Mouse (Mus musculus): ENCODE data around the gene Hist2h3c2. TPM values are rescaled to one million over a fixed set of nuclear protein-coding genes. Genes with fewer than 3 reads are reported as not detected.
"Not testable (repeated sequence)": the region's sequence is repeated elsewhere in the genome, so short reads cannot be mapped to it uniquely, and the experiment has no call there.

Gene Hist2h3c2
- 0.71 and 1.1 TPM in 2 replicates for polyA plus RNA-seq (2014; fragmentation: Nextera tagmentation; extraction: Ambion mirVana)

GRCm38 (mm10) chr3:96238954-96239793 lies at the start of gene Hist2h3c2:
TSS of gene Hist2h3c2 (minus strand) at chr3:96239127.
- ATAC-seq (ENCODE audit: low read depth): peak; percentile 86
- WGBS: under 1% methylated on average over 10 of the region's 68 CpGs
- H3K27ac ChIP-seq (ENCODE audit: low read depth, low read length); H3K9ac ChIP-seq (replicated peaks; ENCODE audit: low read depth, low read length); H3K4me1 ChIP-seq (ENCODE audit: control insufficient read depth, insufficient read depth, low read length); H3K36me3 ChIP-seq (ENCODE audit: control insufficient read depth, insufficient read depth, low read length); H3K27me3 ChIP-seq (ENCODE audit: control insufficient read depth, insufficient read depth, low read length); H3K9me3 ChIP-seq (ENCODE audit: control insufficient read depth, low read length): not testable (repeated sequence)
- peak within 1 kb of the TSS; percentile 31 for H3K4me2 ChIP-seq (ENCODE audit: low read depth, low read length)
- H3K4me3 ChIP-seq (ENCODE audit: low read depth, low read length): peak within 1 kb of the TSS; percentile 20; the same call in 1 of the 2 replicates

DNA sequence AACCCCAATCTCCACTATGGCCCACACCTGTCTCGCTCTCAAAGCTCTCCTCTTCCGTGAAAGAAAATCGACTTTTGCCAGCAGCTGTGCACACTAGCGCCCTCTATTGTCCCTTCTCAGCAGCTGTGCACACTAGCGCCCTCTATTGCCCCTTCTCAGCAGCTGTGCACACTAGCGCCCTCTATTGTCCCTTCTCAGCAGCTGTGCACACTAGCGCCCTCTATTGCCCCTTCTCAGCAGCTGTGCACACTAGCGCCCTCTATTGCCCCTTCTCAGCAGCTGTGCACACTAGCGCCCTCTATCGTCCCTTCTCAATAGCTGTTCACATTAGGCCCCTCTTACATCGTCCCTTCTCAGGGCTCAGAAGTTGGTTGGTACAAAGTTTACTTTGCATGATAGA lies 48.4 kb upstream of the Hist2h3c2 start:
- not testable (repeated sequence) for ATAC-seq (ENCODE audit: low read depth); H3K4me2 ChIP-seq (ENCODE audit: low read depth, low read length); H3K36me3 ChIP-seq (ENCODE audit: control insufficient read depth, insufficient read depth, low read length); H3K9ac ChIP-seq (replicated peaks; ENCODE audit: low read depth, low read length); H3K27me3 ChIP-seq (ENCODE audit: control insufficient read depth, insufficient read depth, low read length); H3K4me1 ChIP-seq (ENCODE audit: control insufficient read depth, insufficient read depth, low read length); H3K9me3 ChIP-seq (ENCODE audit: control insufficient read depth, low read length); H3K4me3 ChIP-seq (ENCODE audit: low read depth, low read length); H3K27ac ChIP-seq (ENCODE audit: low read depth, low read length)
- WGBS: 93% methylated on average over 11 of the region's 11 CpGs

GRCm38 (mm10) chr3:96284457-96284856 lies 45.5 kb upstream of the Hist2h3c2 start:
- H3K4me2 ChIP-seq (ENCODE audit: low read depth, low read length): no peak overlapping the region

DNA sequence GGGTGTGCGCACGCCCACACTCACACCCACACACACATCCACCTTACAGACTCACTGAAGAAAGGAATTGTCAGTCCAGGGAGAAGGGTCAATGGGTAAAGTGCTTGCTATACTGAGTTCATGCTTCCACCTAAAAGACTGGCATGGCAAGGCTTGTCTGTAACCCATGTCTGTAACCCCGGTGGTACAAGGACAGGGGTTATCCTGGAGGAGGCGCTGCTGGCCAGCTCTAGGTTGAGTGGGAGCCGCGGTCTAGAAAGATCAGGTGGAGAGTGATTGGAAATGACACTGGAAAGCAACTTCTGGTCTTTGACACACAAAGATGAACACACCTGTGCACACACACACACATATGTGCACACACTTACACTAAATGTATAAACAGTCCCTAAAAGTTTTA lies 41.7 kb upstream of the Hist2h3c2 start:
- Histone ChIP-seq H3K36me3 (ENCODE audit: control insufficient read depth, insufficient read depth, low read length) (no peaks in the 10 kb centered on the region), H3K4me2 (ENCODE audit: low read depth, low read length) (no peak overlapping the region), H3K27ac (ENCODE audit: low read depth, low read length) (no peak overlapping the region), H3K4me3 (ENCODE audit: low read depth, low read length) (no peak overlapping the region), H3K9ac (replicated peaks; ENCODE audit: low read depth, low read length) (no peak overlapping the region), H3K4me1 (ENCODE audit: control insufficient read depth, insufficient read depth, low read length) (no peaks in the 10 kb centered on the region), H3K9me3 (ENCODE audit: control insufficient read depth, low read length) (no peaks in the 10 kb centered on the region), H3K27me3 (ENCODE audit: control insufficient read depth, insufficient read depth, low read length) (no peaks in the 10 kb centered on the region)
- ATAC-seq (ENCODE audit: low read depth): no peak
- whole genome bisulfite sequencing: 50% methylated on average over 6 of the region's 6 CpGs

More at GRCm38 (mm10) chr3:96284457-96284856, 45.5 kb upstream of the Hist2h3c2 start:
- ATAC-seq (ENCODE audit: low read depth): no peak
- Histone ChIP-seq H3K4me3 (ENCODE audit: low read depth, low read length) (no peak overlapping the region), H3K27me3 (ENCODE audit: control insufficient read depth, insufficient read depth, low read length) (no peaks in the 10 kb centered on the region), H3K4me1 (ENCODE audit: control insufficient read depth, insufficient read depth, low read length) (no peaks in the 10 kb centered on the region), H3K36me3 (ENCODE audit: control insufficient read depth, insufficient read depth, low read length) (no peaks in the 10 kb centered on the region), H3K9ac (replicated peaks; ENCODE audit: low read depth, low read length) (no peak overlapping the region), H3K27ac (ENCODE audit: low read depth, low read length) (no peak overlapping the region), H3K9me3 (ENCODE audit: control insufficient read depth, low read length) (no peaks in the 10 kb centered on the region)
- WGBS: 27% methylated on average over 4 of the region's 4 CpGs

DNA sequence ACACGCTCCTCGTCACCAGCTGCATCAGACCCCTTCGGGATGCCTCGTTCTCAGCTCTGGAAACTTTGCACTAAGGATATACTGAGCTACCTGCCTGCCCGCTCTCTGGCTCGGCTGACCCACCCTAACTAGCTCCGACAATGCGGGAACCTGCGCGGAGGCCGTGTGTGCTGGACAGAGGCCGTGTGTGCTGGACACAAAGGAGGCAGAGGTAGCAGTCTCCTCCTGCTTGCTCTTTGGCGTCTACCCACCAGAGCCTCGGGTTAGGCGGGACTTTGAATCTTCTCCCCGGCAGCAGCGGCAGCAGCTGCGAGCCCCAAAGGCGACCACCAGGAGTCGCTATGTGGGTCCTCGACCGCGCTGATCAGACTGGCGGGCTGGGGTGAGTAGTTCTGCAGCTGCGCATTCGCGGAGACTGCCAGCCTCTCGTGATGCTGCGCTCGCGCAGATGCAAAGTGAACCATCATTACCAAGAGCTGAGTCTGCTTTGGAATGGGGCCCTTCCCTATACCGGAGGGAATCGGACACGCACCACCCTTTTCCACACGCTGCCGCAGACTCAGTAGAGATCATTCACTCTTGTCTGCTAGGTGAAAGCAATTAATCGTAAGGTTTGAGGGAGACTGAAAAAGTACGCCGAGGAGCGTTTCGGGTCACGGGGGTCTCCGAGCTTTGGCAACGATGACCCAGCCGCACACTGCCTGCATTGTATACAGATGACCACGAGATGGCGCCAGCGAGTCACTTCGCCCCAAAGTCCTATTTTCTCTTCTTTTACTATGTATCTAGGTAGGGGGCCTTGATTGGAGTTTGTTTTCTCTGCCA lies 39.1 kb upstream of the Hist2h3c2 start:
- Histone ChIP-seq H3K4me3 (ENCODE audit: low read depth, low read length) (peak overlapping the region; percentile 43), H3K9ac (replicated peaks; ENCODE audit: low read depth, low read length) (peak overlapping the region; percentile 30), H3K27ac (ENCODE audit: low read depth, low read length) (peak overlapping the region; percentile 87), H3K36me3 (ENCODE audit: control insufficient read depth, insufficient read depth, low read length) (no peaks in the 10 kb centered on the region), H3K9me3 (ENCODE audit: control insufficient read depth, low read length) (no peaks in the 10 kb centered on the region), H3K4me2 (ENCODE audit: low read depth, low read length) (peak overlapping the region; percentile 63), H3K4me1 (ENCODE audit: control insufficient read depth, insufficient read depth, low read length) (no peaks in the 10 kb centered on the region), H3K27me3 (ENCODE audit: control insufficient read depth, insufficient read depth, low read length) (no peaks in the 10 kb centered on the region)
- peak; percentile 97 for ATAC-seq (ENCODE audit: low read depth)
- under 1% methylated on average over 49 of the region's 49 CpGs for WGBS

DNA sequence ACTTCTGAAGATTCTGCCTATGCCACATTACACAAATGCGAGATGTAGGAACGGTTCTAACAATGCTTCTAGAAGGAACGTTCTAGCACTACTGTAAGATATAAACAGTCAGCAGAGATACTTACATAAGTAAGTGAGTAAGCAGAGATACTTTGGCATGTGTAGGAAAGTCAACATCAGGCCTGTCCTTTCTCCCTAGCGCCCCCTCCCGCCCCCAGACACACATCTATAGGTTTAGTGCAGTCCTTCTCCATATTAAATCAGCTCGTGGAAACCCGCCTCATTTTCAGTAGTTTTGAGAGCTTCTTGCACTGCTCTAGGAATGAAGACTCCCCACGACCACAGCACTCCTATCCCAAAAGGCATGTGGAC lies 38.5 kb upstream of the Hist2h3c2 start:
- ATAC-seq (ENCODE audit: low read depth): peak; percentile 5
- H3K9ac ChIP-seq (replicated peaks; ENCODE audit: low read depth, low read length): peak overlapping the region; percentile 30; the same call in 1 of the 2 replicates
- H3K27me3 ChIP-seq (ENCODE audit: control insufficient read depth, insufficient read depth, low read length): no peaks in the 10 kb centered on the region
- peak overlapping the region; percentile 67; the same call in 1 of the 2 replicates for H3K27ac ChIP-seq (ENCODE audit: low read depth, low read length)
- H3K4me2 ChIP-seq (ENCODE audit: low read depth, low read length): peak overlapping the region; percentile 63
- H3K4me1 ChIP-seq (ENCODE audit: control insufficient read depth, insufficient read depth, low read length): no peaks in the 10 kb centered on the region
- no peaks in the 10 kb centered on the region for H3K9me3 ChIP-seq (ENCODE audit: control insufficient read depth, low read length)
- 16% methylated on average over 8 of the region's 8 CpGs for WGBS
- no peaks in the 10 kb centered on the region for H3K36me3 ChIP-seq (ENCODE audit: control insufficient read depth, insufficient read depth, low read length)
- H3K4me3 ChIP-seq (ENCODE audit: low read depth, low read length): peak overlapping the region; percentile 43

- no peak for ATAC-seq (ENCODE audit: low read depth)
These were observed 34.9 kb upstream of the Hist2h3c2 start for GRCm38 (mm10) chr3:96273591-96274465.

More at GRCm38 (mm10) chr3:96273591-96274465, 34.9 kb upstream of the Hist2h3c2 start:
- H3K27ac ChIP-seq (ENCODE audit: low read depth, low read length): no peak overlapping the region
- H3K4me1 ChIP-seq (ENCODE audit: control insufficient read depth, insufficient read depth, low read length): 0 out of 2 replicates have a peak, but pooled peaks cover 3% of the 10 kb centered on the region
- H3K9ac ChIP-seq (replicated peaks; ENCODE audit: low read depth, low read length): no peak overlapping the region
- no peak overlapping the region for H3K4me3 ChIP-seq (ENCODE audit: low read depth, low read length)
- no peaks in the 10 kb centered on the region for H3K9me3 ChIP-seq (ENCODE audit: control insufficient read depth, low read length)
- H3K27me3 ChIP-seq (ENCODE audit: control insufficient read depth, insufficient read depth, low read length): no peaks in the 10 kb centered on the region
- WGBS: 90% methylated on average over 17 of the region's 17 CpGs
- H3K4me2 ChIP-seq (ENCODE audit: low read depth, low read length): no peak overlapping the region
- H3K36me3 ChIP-seq (ENCODE audit: control insufficient read depth, insufficient read depth, low read length): no peaks in the 10 kb centered on the region

Measured in neural tube, embryonic 14.5 days (tissue).